Mouse (Mus musculus) c-Kit-positive CD71-positive TER-119-positive erythroid progenitor cells, embryonic 14.5 days (primary cell): ENCODE measurements at regions not wholly inside any gene's neighbourhood (a gene's known extent, or its start where the extent isn't known, plus 50 kb on each side); places are given as distances from the start of the nearest gene placed in this dataset.
"Not testable (repeated sequence)": the region's sequence is repeated elsewhere in the genome, so short reads cannot be mapped to it uniquely, and the experiment has no call there.

Source experiments
- DNase-seq: peaks from one replicate; pipeline ENCODE4 v3.0.0-alpha.2; 2013; ENCODE audit warnings: low spot score

DNA sequence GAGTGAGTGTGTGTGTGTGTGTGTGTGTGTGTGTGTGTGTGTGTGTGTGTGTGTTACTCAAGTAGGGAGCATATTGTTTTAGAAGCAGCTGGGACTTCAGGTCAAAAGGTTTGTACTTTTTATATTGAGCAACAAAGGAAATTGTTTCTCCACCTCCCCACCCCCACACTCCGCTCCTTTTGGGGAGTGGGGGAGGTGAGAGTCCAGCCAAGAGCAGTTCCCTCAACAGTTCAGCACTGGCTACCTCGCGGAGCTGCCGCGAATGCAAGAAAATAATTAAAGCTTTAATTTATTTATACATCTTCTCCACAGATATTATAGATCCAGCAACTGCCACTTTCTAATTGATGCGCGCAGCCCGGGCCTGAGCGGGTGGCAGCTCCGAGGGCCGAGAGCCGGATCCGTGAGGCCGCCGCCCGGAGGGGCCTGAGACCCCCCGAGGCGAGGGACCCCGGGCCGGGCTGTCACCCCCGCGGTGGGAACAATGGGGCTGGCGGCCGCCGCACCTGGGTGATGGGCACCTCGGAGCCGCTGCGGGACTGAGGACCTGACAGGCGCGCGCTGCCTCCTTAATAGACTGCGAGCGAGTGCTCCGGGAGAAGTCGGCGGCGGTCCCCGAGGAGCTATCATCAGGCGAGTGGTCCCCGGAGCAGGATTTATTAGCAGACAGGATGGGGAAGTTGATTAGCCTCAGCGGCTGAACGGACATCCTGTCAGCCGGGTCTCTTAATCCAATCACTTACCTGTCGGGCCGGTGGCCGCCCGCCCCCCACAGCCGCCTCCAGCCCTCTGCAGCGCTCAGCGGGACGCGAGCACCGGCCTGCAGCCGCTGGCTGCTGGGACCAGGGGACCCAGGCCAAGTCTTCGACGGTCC, 124.4 kb downstream of the Melk start:
- DNase-seq: no peak

DNA sequence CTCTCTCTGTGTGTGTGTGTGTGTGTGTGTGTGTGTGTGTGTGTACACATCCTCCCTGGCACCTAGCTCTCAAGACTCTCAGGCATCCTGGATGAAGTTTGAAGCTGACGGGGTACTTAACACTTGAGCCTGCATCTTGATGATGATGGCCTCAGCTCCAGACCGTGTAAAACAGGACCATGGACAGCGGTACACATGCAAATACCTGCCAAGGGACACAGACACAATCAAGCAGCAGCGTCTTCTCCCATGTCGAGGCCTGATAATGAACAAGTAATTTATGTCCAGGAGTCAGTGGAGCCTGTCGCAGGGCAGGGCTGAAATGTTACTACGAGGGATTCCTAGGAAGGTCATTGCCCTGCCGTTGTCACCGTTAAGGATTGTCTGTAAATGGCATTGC, 133.9 kb downstream of the Melk start:
- peak; percentile 13 for DNase-seq

DNA sequence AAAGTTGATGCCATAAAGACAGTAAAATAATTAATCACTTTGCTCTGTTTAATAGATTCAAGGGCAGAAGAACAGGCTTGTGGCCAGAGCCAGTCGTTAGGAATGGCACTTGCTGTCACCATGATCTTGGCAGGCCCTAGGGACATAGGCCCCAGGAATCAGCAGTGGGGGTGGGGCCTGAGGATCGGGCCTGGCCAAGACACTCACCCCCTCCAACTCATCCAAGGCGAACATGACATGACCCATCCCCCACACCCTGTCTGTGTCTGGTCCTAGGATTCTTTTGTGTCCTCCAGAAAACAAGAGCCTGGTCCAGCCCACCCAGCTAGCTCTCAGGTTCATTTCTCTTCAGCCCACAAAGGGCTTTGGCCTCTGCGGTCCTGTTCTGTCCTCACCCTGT, 144.8 kb downstream of the Melk start:
- no peak for DNase-seq

DNA sequence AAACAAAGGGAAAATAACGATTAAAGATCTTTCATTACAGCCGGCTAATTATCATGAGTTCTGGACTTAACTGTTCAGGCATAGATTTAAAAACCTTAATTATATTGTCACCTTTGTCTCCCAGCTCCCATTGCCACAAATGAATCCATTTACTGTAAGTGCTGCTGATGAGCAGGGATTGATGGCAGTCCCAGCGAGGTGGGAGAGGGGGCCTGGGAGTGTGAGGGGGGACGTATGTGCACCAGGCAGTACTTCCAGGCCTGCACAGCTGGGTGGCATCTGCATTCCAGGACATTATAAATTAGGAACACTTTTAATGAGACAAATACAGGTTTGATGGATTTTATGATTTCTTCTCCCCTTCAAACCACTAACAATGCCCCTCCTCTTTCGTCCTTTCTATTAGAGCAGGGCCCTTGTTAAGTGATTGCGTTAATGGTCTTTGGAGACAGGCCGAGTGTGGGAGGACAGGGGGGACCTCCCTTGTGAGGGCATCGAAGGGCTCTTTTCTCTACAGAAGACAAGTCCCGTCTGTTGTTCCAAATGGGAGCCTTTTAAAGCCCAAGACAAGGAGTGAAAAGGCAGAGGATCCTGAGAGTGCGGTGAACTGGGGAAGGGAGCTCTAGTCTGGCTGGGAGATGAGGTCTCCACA, 150.3 kb downstream of the Melk start:
- DNase-seq: no peak

DNA sequence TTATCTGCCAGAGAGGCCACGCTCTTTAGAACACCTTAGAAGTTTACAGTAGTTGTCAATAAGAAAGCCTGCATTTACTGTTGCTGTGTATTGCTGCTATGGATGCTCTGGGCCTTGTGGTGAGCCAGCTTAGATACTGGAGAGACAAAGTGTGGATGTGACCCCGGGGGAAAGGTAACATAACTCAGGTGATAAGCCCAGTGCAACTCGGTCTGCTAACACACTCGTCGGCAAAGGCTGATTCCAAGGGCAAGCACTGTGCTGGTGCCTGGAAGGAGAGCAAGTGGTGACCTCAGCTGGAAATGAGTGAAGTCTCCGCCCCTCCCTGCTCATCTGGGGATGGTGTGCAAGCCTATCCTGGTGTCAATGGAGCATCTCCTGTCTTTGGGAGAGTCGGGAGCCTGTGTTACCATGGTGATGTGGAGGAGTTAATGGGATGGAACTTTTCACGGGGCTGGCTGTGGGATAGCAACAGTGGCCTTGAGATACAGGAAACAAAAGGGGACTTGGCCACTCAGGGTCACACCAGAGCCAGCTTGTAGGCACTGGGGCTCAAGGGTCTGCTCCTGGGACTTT, 151.5 kb downstream of the Melk start:
- no peak for DNase-seq

DNA sequence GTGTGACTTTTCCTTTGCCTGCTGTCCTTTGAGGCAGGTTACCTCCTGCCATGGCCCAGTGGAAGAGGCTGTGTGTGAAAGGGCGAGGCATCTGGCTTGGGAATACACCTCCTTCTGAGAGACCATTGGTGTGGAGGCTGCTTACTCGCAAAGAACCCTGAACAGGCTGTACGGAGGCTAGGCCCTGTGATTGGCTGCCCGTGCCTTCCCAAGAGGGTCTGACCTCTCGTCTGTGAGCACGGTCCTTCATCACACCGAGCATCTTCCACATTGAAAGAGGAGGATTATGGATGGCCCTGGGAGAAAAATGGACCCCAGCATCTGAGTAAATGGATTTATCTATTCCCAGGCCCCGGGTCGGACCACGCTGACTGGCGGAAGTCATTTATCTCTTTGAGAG, 152.9 kb downstream of the Melk start:
- DNase-seq: no peak

DNA sequence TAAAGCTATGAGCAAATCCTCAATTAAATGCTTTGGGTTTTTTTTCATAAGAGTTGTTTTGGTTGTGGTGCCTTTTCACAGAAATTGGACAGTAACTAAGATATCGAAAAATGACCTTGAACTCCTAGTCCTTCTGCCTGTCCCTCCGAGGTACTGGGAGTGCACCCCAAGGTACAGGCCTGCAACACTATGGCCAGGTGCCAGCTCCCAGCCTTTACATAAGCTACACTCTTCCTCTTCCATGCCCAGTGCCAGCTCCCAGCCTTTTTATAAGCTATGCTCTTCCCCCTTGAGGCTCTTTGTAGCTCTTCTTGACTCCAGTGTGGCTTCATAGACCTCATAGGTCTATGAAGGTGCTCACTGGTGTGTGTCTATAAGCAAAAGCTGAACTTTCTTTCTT, 155.2 kb downstream of the Melk start:
- DNase-seq: no peak

DNA sequence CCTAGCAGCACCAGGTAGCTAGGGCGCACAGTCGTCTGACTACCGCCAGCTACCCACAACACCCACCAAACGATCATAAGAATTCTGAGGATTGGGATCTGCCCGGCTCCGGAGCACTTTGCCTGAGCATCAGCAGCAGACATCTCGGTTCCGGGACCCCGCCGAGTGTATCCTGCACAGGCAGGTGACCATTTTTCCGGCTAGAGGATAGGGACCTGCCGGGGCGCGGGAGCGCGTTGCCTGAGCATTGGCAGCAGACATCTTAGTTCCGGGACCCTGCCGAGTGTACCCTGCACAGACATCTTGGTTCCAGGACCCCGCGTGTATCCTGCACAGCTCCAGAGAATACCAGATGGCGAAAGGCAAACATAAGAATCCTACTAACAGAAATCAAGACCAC, 172.8 kb downstream of the Melk start:
- not testable (repeated sequence) for DNase-seq
